Mouse (Mus musculus) hindbrain, embryonic 16.5 days (tissue): ENCODE measurements around the gene Olfr855. TPM values are rescaled to one million over a fixed set of nuclear protein-coding genes. Genes with fewer than 3 reads are reported as not detected.

Experiments used
- ATAC-seq: fragments of 200-750 bp; cut with Nextera tagmentation; 2 replicates; pipeline ENCODE4 v1.8.0; 2017; ENCODE audit warnings: moderate TSS enrichment, moderate library complexity
- H3K27ac ChIP-seq: fragments of 300-500 bp; sonication (generic); 2 replicates; pipeline ENCODE4 v1.5.1; 2014; ENCODE audit warnings: low read depth, mild to moderate bottlenecking, control low read depth, low read length, moderate library complexity
- H3K27me3 ChIP-seq: fragments of 300-500 bp; sonication (generic); replicated peaks from 2 replicates; pipeline ENCODE4 v1.6.1; 2014; ENCODE audit warnings: low read length; ENCODE audit not compliant: control insufficient read depth, insufficient read depth
- H3K36me3 ChIP-seq: fragments of 300-500 bp; sonication (generic); 2 replicates; pipeline ENCODE4 v1.6.1; 2014; ENCODE audit warnings: mild to moderate bottlenecking, low read length, moderate library complexity, mixed read lengths; ENCODE audit not compliant: control insufficient read depth, insufficient read depth
- H3K4me1 ChIP-seq: fragments of 300-500 bp; sonication (generic); 2 replicates; pipeline ENCODE4 v1.6.1; 2014; ENCODE audit warnings: low read depth, low read length; ENCODE audit not compliant: control insufficient read depth, insufficient read depth
- H3K4me2 ChIP-seq: fragments of 300-500 bp; sonication (generic); 2 replicates; pipeline ENCODE4 v1.6.1; 2014; ENCODE audit warnings: mild to moderate bottlenecking, low read length, control low read depth, moderate library complexity
- H3K4me3 ChIP-seq: fragments of 300-500 bp; sonication (generic); 2 replicates; pipeline ENCODE4 v1.5.1; 2014; ENCODE audit warnings: mild to moderate bottlenecking, low read length, control low read depth, moderate library complexity
- H3K9ac ChIP-seq: fragments of 300-500 bp; sonication (generic); 2 replicates; pipeline ENCODE4 v1.6.1; 2014; ENCODE audit warnings: low read depth, mild to moderate bottlenecking, control low read depth, low read length, moderate library complexity
- H3K9me3 ChIP-seq: fragments of 300-500 bp; sonication (generic); 2 replicates; pipeline ENCODE4 v1.6.1; 2014; ENCODE audit warnings: mild to moderate bottlenecking, low read length, moderate library complexity; ENCODE audit not compliant: control insufficient read depth
- WGBS: fragments of 180-500 bp; shearing (Covaris S2); extraction: QIAGEN DNeasy Blood & Tissue Kit; methylation state at CpG from one replicate; pipeline ENCODE4 v1.1.7; 2014; 5-methylcytosine and 5-hydroxymethylcytosine counted together
- polyA plus RNA-seq: library from polyadenylated mRNA; unstranded; fragments of >200 nt; fragmentation: Nextera tagmentation; extraction: Ambion mirVana; gene quantifications from 2 replicates; pipeline ENCODE4 v1.2.1, GENCODE M21; 2015

Olfr855 gene
- not detected in 2 replicates for polyA plus RNA-seq

DNA sequence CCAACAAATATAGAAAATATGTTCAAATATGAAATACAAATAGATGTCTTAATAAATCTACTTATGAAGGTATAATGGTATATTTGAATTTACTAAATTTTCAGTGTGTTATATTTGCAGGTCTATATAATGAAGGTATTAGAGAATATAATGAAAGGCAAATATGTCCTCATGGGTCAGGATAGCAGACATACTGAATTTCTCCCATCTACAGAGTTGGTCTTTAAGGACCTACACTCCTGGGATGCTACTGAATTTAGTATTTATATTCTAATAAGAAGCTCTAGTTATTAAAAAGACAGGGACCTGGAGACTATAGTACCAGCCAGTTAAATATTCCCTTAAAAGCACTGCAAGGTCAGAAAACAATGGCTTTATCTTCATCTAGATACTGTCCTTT lies at the start of gene Olfr855:
Gene Olfr855, plus strand, starts transcription at position 301 of the 400 bp plus-strand sequence.
- H3K36me3 ChIP-seq: no peaks in the 10 kb centered on the region
- no peak for ATAC-seq
- H3K27me3 ChIP-seq: no peaks in the 10 kb centered on the region
- H3K4me3 ChIP-seq: no peak within 1 kb of the TSS
- H3K4me1 ChIP-seq: no peaks in the 10 kb centered on the region
- no peak within 1 kb of the TSS for H3K4me2 ChIP-seq
- no peak within 1 kb of the TSS for H3K27ac ChIP-seq
- H3K9me3 ChIP-seq: no peaks in the 10 kb centered on the region
- H3K9ac ChIP-seq: no peak within 1 kb of the TSS

- Histone ChIP-seq H3K27me3 (no peaks in the 10 kb centered on the region), H3K4me2 (no peak within 1 kb of the TSS), H3K9ac (no peak within 1 kb of the TSS), H3K9me3 (peaks cover 6% of the 10 kb centered on the region), H3K4me1 (no peaks in the 10 kb centered on the region), H3K4me3 (no peak within 1 kb of the TSS), H3K27ac (no peak within 1 kb of the TSS), H3K36me3 (no peaks in the 10 kb centered on the region)
- no peak for ATAC-seq
- WGBS: 63% methylated on average over 1 of the region's 1 CpGs
These were observed 41.4 kb upstream of the Olfr855 start, which contains the start of gene Olfr853 for GRCm38 (mm10) chr9:19540976-19541375. TSS of gene Olfr853 (minus strand) at chr9:19541076.

DNA sequence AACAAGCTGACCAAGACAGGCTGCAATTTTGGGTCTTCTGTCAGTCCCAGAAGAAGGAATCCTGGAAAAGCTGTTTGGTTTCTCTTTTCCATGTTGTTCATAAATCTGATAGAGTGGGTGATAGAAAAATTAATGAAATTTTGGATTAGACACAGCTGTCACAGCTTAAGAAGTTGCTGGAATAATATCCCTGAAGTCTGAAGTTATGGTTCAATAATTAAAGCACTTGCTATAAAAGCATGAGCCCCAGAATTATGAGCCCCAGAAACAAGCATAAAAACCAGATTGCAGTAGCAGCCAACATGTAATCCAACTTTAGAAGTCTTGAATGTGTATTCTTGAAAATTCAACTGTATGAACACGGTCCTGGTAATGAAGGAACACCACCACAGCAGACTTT lies 15.1 kb upstream of the Olfr855 start, which contains the start of gene Olfr854:
Gene Olfr854, minus strand, starts transcription at position 101 of the 400 bp plus-strand sequence.
- 70% methylated on average over 1 of the region's 1 CpGs for WGBS
- no peaks in the 10 kb centered on the region for H3K4me1 ChIP-seq
- no peaks in the 10 kb centered on the region for H3K27me3 ChIP-seq
- no peak for ATAC-seq
- no peak within 1 kb of the TSS for H3K9ac ChIP-seq
- H3K27ac ChIP-seq: no peak within 1 kb of the TSS
- H3K36me3 ChIP-seq: no peaks in the 10 kb centered on the region
- H3K4me3 ChIP-seq: no peak within 1 kb of the TSS
- no peak within 1 kb of the TSS for H3K4me2 ChIP-seq
- H3K9me3 ChIP-seq: peaks cover under 1% of the 10 kb centered on the region; the same call in 1 of the 2 replicates

- Histone ChIP-seq H3K4me2 (peak overlapping the region; percentile 25; the same call in 1 of the 2 replicates), H3K27ac (no peak overlapping the region), H3K36me3 (no peaks in the 10 kb centered on the region), H3K27me3 (no peaks in the 10 kb centered on the region), H3K4me3 (no peak overlapping the region), H3K4me1 (no peaks in the 10 kb centered on the region), H3K9ac (no peak overlapping the region), H3K9me3 (no peaks in the 10 kb centered on the region)
- no peak for ATAC-seq
- WGBS: 97% methylated on average over 3 of the region's 3 CpGs
These were observed 38.9 kb downstream of the Olfr855 start for GRCm38 (mm10) chr9:19621297-19621696.

DNA sequence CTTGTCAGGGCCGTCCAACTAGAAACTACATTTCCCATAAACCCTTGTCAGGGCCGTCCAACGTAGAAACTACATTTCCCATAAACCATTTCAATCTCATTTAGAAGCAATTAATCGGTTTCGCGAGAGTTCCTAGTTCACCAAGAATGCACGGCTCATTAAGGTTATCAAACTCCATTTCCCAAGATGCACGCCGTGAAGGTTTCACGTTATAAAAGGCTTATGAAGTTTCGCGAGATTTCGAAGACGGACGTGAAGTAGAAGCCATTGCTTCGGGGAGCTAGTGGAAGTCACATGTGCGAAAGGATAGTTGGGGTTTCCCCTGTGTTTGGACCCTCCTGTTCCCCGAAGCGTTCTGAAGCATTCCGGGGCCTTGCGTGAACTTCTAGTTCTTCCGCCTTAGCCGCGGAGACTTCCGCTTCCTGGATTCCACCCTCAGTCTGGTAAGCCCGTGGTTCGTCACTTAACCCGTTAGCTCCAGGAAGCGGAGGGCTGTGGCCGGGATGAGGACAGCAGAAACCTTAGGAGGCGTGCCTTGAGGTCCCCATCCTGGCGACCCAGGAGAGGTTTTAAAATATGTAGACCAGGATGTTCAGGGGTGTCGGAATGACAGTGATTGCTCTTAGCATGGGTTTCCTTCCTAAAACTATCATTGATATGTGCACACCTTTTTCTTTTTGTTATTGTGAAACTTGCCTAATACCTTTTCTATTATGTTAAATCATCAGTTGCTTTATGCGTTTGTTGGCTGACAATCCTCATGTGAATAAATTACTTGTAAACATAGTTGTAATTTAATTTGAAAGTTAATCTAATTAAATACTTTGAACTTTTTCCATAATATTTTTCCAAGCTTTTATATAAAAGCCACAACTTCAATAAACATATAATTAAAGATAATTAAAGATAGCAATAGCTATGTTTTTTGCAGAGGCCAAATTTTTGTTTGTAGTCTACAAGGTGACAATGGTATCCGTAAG lies 39.7 kb downstream of the Olfr855 start, which contains the start of gene Zfp317:
Gene Zfp317, plus strand, starts transcription at position 260 of the 980 bp plus-strand sequence.
- H3K4me1 ChIP-seq: no peaks in the 10 kb centered on the region
- H3K9ac ChIP-seq: peak within 1 kb of the TSS; percentile 76
- H3K9me3 ChIP-seq: no peaks in the 10 kb centered on the region
- peak within 1 kb of the TSS; percentile 76 for H3K27ac ChIP-seq
- peak; percentile 100 for ATAC-seq
- 2% methylated on average over 35 of the region's 35 CpGs for WGBS
- H3K36me3 ChIP-seq: no peaks in the 10 kb centered on the region
- no peaks in the 10 kb centered on the region for H3K27me3 ChIP-seq
- peak within 1 kb of the TSS; percentile 47 for H3K4me2 ChIP-seq
- H3K4me3 ChIP-seq: peak within 1 kb of the TSS; percentile 67

DNA sequence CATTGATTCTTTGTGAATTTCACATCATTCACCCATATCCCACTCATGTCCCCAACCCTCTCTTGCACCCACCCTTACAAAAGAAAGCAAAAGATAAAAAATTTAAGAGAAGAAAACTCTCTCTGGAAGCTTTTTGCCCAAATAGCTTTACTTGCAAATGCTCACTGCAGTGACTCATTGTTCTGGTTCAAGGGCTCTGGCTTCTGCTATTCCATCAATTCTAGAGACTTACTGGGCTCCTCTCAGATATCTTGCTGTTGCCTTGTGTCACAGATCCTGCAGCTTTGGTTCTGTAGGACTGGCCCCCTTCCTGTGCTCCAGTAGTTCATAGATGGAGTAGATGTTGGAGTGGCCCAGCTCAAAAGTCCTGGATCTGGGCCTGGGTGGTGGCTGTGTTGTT lies 47.2 kb downstream of the Olfr855 start:
- Histone ChIP-seq H3K9me3 (no peaks in the 10 kb centered on the region), H3K4me1 (no peaks in the 10 kb centered on the region), H3K4me2 (no peak overlapping the region), H3K27ac (no peak overlapping the region), H3K27me3 (no peaks in the 10 kb centered on the region), H3K4me3 (no peak overlapping the region), H3K9ac (no peak overlapping the region), H3K36me3 (peaks cover 2% of the 10 kb centered on the region)
- ATAC-seq: no peak

Other genes with a start within 250 kb of the Olfr855 start
- not detected in 2 replicates for gene Olfr845, start 246.2 kb upstream of the Olfr855 start, polyA plus RNA-seq
- gene Olfr846, start 218.6 kb upstream of the Olfr855 start, polyA plus RNA-seq: not detected in 2 replicates
- gene Olfr847, start 203.9 kb upstream of the Olfr855 start, polyA plus RNA-seq: not detected in 2 replicates
- gene Olfr849, start 142.4 kb upstream of the Olfr855 start, polyA plus RNA-seq: not detected in 2 replicates
- not detected in 2 replicates for gene Olfr850, start 104.4 kb upstream of the Olfr855 start, polyA plus RNA-seq
- gene Olfr851, start 89.3 kb upstream of the Olfr855 start, polyA plus RNA-seq: not detected in 2 replicates
- gene Olfr853, start 41.5 kb upstream of the Olfr855 start, polyA plus RNA-seq: not detected in 2 replicates
- gene Olfr854, start 15.2 kb upstream of the Olfr855 start, polyA plus RNA-seq: not detected in 2 replicates
- 29.4 and 34.9 TPM in 2 replicates for gene Zfp317, start 39.5 kb downstream of the Olfr855 start, polyA plus RNA-seq
- not detected in 2 replicates for gene Olfr857, start 126.8 kb downstream of the Olfr855 start, polyA plus RNA-seq
- gene Olfr58, start 197.7 kb downstream of the Olfr855 start, polyA plus RNA-seq: not detected in 2 replicates
- gene Olfr859, start 222.3 kb downstream of the Olfr855 start, polyA plus RNA-seq: not detected in 2 replicates